Mouse (Mus musculus) naive thymus-derived CD4-positive, alpha-beta T cell, adult 2 months (primary cell): Measurements from ENCODE around the gene Sergef.

Experiments used
- DNase-seq: peaks from one replicate; pipeline ENCODE4 v3.0.0-alpha.2; 2011; ENCODE audit warnings: low read depth

The Sergef gene

GRCm38 (mm10) chr7:46447473-46448165 lies 192.0 kb downstream of the Sergef start:
- no peak for DNase-seq

DNA sequence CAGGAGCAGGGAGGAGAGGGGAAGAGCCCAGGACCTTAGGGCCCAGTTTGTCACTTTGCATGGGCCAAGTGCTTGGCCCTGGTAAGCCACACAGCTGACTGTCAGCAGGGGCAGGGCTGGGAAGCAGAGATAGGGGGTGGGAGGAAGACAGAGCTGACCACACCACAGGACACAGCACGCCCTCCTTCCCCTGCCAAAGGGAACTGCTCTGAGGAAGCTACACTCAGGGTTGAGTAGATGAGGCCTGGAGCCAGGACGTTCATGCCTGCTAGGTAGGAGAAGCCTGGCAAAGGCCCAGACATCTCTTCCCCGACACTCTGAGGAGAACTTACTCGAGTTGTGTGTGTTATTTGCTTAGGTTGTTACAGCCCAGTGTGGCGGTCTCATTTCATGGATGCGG lies 193.7 kb downstream of the Sergef start:
- DNase-seq, result no peak

- DNase-seq, result no peak
Observed at GRCm38 (mm10) chr7:46443163-46443562, 196.4 kb downstream of the Sergef start.

DNA sequence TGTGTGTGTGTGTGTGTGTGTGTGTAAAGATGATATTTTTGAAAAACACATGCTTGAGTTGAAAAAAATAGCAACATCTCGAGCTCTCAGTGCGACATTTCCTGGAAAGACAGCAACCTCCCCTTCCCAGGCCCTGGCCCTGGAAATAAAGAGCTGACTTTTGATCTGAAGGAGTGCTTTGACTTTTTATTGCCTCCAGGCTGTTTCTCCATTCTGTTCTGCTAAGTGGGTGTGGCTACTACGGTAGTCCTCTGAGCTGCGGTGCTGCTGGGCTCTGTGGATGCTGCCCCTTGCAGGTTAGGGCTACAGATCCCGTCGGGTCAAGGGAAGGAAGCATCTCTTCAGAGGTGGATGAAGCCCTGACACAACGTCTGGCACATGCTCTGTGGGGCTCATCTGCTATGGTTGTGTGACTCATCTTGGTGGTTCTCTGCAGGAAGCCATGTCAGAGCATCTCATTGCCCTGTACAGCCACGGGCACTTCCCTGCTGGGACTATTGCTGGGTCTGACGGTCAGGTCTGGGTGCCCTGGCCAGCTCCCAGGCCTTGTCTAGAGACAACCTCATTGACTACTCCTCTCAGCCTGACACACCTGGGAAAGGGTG lies 201.0 kb downstream of the Sergef start:
- no peak for DNase-seq

GRCm38 (mm10) chr7:46435833-46436232 lies 203.8 kb downstream of the Sergef start:
- no peak for DNase-seq

- DNase-seq, result no peak
Observed at GRCm38 (mm10) chr7:46433874-46434273, 205.7 kb downstream of the Sergef start.

GRCm38 (mm10) chr7:46425012-46425411 lies 214.6 kb downstream of the Sergef start:
- DNase-seq, result no peak

DNA sequence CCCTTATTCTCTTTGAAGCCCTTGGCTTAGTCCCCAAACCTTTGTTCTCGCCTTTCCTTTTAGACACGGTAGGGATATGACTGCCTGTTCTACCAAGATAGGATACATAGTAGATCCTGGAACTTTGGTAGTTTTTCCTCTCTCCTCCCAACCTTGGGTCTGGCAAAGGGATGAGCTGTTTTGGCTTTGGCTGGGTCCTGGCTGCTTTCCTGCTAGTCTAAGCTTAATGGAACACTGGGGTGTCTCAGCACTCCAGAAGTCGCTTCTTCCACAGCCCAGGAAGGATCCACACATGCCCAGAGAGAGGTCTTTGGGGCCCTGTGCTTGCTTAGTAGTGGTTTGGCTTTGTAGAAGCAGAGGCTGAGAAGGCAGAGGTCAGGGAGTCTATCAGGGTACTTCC lies 215.7 kb downstream of the Sergef start:
- DNase-seq, result no peak

DNA sequence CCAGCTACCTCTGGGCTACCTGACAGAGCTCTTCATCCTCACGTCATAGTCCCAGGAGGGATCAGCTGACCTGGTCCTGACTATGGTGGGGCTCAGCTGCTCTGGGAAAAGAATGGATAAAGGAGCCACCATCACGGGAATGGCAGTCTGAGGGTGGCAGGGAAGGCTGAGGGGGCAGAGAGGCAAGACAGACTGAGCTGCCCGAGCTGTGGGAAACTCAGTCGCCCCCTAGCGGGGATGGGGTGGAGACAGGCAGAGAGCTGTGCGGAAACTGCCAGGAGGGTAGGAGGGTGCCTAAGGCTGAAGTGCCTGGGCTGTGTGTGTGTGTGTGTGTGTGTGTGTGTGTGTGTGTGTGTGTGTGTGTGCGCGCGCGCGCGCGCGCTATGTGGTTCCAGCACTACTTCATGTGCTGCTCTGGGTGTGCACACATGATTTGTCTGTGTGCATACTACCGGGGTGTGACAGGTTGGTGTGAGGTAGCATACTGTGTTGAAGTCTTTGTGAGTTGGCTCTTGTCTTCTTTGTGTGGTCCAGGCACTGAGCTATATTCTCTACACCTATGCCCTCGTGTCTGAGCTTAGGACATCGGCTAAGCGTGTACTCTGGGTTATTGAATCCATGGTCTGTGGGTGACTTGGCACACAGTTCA lies 216.7 kb downstream of the Sergef start:
- DNase-seq, result peak; percentile 67

- DNase-seq, result no peak
Observed at GRCm38 (mm10) chr7:46422052-46422763, 217.4 kb downstream of the Sergef start.

DNA sequence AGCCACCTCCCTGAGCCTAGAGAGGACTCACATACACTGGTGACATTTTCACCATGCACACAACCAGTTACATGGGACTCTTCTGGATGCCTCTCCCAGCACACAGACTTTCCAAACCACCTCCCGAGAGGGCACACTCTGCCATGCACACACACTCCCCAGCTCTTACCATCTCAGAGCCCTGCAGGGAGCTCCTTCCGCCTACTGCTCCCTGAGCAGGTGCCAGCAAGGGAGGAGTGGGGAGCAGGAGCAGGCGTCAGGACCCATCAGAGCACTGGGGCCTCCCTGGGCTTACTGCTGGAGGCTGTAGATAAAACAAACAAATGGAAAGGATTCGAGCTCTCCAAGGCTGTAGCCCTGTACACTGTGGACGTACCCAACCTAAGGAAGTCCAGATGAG lies 218.1 kb downstream of the Sergef start:
- DNase-seq, result no peak

DNA sequence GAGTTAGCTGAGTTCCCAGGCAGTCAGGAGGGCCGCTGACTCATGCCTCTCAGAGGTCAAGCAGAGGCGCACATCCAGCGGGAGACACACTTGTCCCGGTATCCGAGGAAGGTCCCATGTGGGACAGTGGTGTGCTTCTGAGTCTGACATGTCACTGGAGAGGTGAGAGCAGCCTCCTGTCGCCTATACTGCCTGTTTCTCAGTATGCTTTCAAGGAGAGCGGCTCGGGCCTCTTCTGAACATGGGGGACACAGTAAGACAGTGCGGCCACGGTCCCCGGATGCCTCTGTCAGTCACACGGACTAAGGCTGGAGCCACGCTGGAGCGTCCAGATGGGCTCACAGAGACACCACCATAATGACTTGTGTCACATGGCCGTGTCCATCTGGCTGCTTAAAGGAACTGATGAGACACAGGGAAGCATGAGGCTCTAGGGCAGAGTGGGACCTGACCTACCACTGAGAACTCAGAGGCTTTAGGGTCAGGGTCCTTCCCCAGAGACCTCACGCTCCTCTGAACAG lies 221.4 kb downstream of the Sergef start:
- no peak for DNase-seq

DNA sequence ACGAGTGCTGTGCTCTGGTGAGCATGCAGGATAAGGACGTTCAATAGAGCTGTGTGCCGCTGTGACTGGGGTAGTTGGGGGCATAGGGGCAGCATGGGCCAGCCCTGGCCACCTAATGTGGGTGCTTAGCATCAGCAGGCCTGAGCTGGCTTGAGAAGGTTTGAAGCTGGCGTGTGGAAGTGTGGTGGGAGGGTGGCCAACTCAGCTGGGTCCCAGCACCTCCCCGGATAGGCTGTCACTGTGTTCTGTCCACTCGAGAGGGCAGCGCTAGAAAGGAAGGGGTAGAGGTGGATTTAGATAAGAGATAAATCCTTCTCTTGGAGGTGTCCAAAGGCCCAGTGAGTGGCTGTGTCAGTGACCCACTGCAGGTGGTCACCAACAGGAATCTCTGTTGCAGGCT lies 222.1 kb downstream of the Sergef start:
- no peak for DNase-seq

DNA sequence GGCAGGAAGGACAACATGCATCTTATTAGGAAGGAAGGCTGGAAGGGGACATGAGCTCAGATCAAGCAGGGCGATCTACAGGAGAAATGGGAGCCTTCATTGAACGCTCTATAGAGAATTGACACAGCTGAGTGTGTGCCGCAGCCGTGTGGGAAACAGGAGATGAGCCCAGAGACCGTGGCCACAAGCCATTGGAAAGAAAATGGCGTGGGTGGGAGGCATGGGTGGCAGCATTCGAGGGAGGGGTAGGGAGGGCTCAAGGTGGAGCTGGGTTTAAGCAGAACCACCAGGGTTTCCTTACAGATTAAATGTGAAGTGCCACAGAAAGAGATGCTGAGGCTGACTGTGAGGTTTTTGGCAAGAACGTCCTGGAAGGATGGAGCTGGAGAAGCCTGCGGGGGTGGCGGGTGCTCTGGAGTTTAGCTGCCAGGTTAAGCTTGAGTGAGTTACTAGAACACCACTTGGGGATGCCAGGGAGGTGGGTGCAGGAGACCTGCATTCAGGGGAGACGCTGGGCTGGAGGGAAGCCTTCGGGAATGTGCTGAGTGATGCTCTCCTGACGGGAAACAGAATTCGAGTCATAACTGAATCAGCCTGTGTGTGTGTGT lies 223.7 kb downstream of the Sergef start:
- DNase-seq, result no peak

- no peak for DNase-seq
Observed at GRCm38 (mm10) chr7:46413959-46414725, 225.5 kb downstream of the Sergef start.

GRCm38 (mm10) chr7:46412823-46413222 lies 226.8 kb downstream of the Sergef start:
- DNase-seq, result no peak

DNA sequence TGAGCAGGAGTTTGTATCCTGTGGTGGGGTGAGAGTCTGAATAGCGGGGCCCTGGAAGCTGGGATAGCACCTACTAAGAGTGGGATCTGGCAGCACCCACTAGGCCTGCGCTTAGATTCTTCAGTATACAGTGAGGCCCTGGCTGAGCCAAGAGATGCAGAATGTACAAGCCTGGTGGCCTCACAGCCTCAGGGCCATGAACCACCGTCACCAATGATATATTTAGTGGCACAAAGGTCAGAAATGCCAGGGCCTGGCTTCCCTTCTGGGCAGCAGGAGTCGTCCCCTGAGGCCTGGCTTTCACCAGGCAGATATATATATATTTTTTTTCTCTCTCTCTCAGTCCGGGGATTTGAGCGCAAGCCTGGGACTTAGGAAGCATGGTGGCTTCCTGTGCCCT lies 228.9 kb downstream of the Sergef start:
- no peak for DNase-seq

DNA sequence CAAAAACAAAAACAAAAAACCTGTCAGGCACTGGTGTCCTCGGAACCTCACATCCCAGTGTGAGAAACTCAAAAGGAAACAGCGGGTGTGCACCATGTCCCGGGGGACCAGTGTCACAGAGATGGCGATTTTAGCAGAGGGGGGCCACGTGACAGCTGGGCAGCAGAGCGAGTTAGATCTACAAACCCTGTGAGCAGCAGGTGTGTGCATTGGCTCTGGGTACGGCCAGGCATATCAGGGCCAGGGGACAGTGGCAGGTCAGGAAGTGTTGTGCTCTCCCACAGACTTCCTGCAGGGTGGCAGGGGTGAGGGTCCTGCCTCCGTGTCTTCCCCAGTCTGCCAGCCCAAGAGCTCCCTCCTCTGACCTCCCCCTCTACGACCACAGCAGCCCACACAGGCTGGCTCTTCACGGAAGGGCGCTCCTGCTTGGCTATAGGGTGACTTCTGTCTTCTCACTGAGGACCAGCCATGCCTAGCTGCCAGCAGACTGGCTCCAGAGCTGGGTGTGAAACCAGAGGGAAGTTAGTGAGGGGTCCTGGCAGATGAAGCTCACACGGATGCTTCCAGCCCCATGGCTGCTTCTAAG lies 230.3 kb downstream of the Sergef start:
- DNase-seq, result no peak

DNA sequence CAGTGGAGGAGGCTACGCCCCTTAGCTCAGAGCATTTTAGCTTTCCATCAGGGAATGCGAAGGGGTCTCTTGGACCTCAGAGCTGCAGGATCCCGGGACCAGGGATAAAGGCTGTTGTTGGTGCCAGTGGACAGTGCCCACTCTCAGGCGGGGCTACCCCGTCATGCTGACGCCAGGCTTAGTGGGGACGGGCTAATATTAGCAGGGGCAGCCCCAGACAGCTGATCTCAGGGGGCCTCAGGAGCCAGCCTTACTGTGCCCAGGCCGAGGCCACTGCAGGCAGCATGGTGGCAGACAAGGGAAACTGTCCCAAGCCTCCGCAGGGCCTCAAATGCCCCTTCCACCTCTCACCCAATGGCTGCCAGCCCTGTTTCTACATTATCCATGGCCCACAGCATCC lies 231.0 kb downstream of the Sergef start:
- DNase-seq, result no peak

GRCm38 (mm10) chr7:46404756-46405155 lies 234.9 kb downstream of the Sergef start:
- DNase-seq, result no peak
